Mouse (Mus musculus): ENCODE results near the gene Gm4756. TPM values are rescaled to one million over a fixed set of nuclear protein-coding genes. Genes with fewer than 3 reads are reported as not detected.
"Not testable (repeated sequence)": the region's sequence is repeated elsewhere in the genome, so short reads cannot be mapped to it uniquely, and the experiment has no call there.

Gm4756 gene
- polyA plus RNA-seq (2012; rRNA removed), result 0.23 TPM in 1 of 2 replicates, not detected in the other

DNA sequence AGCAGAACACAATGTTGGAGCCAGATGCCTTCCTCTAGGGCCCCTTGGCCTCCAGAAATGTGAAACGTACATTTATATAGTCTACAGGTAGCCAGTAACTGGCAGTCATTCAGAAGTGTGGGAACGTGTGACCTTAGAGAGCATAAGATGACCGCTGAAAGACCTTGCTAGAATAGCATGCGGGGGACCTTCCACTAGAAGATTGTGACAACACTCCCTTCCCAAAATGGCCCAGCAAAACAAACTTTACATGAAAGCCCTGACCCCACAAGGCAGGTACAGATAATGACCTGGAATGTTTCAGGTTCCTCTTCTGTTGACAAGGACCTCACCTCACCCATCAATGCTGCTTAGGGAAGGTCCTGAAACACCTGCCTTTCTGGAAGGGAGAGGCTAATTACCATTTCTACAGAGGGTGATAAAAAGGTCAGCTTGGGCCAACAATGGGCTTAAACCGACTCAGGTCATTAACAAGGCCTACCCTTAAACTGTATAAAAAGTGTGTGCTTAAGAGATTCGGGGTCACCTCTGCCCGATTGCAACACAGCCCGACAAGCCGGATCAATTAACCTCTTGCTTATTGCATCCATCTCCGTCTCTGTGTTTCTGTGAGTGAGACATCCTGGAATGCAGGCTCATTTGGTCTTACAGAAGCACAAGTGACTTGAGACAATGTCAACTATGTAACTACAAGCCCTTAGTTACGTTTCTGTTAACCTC is at the start of gene Gm4756:
TSS of gene Gm4756 (minus strand) at position 51 of the 720 bp plus-strand sequence.
- Histone ChIP-seq H3K36me3 (ENCODE audit: control insufficient read depth, insufficient read depth, low read length) (no peaks in the 10 kb centered on the region), H3K4me1 (replicated peaks; ENCODE audit: control insufficient read depth, insufficient read depth, low read length) (no peaks in the 10 kb centered on the region), H3K4me3 (ENCODE audit: control insufficient read depth, insufficient read depth, low read length) (no peak within 1 kb of the TSS), H3K27me3 (ENCODE audit: control insufficient read depth, insufficient read depth, low read length) (no peaks in the 10 kb centered on the region), H3K27ac (ENCODE audit: control insufficient read depth, insufficient read depth, low read length) (no peak within 1 kb of the TSS)
- TF ChIP-seq POLR2A (IDR thresholded peaks at IDR 0.05; ENCODE audit: control insufficient read depth, extremely low read depth, insufficient read depth, low read length, poor library complexity) (no peak), CTCF (IDR thresholded peaks at IDR 0.05; ENCODE audit: borderline replicate concordance, control insufficient read depth, extremely low read depth, insufficient read depth, low read length, poor library complexity) (no peak)
- DNase-seq, result no peak
- WGBS, result 96% methylated on average over 11 of the region's 11 CpGs

DNA sequence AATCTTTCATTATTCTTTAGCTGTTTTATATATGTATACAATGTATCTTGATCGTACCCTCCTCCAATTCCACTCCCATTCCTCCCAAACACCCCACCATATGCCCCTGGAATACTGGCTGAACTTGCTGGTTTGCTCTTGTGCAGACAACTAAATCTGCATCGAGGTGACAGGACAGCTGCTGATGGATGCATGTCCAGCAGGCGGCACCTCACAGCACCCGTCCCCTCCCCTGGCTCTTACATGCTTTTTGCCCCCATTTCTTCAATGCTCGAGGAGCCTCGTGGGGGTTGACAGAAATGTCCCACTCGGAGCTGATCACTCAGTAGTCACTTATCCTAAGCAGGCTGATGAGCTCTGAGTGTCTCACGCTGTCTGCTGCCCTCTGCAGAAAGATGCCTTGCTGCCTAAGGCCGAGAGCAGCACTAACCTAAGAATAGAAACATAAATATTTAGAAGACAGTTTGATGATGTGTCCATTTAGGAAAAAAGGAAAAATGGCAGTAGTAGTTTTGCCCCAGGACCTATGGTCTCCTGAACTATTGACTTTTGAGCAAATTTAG is 45.5 kb upstream of the Gm4756 start:
- Histone ChIP-seq H3K4me1 (replicated peaks; ENCODE audit: control insufficient read depth, insufficient read depth, low read length) (no peaks in the 10 kb centered on the region), H3K4me3 (ENCODE audit: control insufficient read depth, insufficient read depth, low read length) (no peak overlapping the region), H3K36me3 (ENCODE audit: control insufficient read depth, insufficient read depth, low read length) (no peaks in the 10 kb centered on the region), H3K27me3 (ENCODE audit: control insufficient read depth, insufficient read depth, low read length) (no peaks in the 10 kb centered on the region), H3K27ac (ENCODE audit: control insufficient read depth, insufficient read depth, low read length) (no peak overlapping the region)
- 59% methylated on average over 9 of the region's 9 CpGs for WGBS
- TF ChIP-seq CTCF (IDR thresholded peaks at IDR 0.05; ENCODE audit: borderline replicate concordance, control insufficient read depth, extremely low read depth, insufficient read depth, low read length, poor library complexity), result no peak
- TF ChIP-seq POLR2A (IDR thresholded peaks at IDR 0.05; ENCODE audit: control insufficient read depth, extremely low read depth, insufficient read depth, low read length, poor library complexity), result no peak
- DNase-seq, result no peak

DNA sequence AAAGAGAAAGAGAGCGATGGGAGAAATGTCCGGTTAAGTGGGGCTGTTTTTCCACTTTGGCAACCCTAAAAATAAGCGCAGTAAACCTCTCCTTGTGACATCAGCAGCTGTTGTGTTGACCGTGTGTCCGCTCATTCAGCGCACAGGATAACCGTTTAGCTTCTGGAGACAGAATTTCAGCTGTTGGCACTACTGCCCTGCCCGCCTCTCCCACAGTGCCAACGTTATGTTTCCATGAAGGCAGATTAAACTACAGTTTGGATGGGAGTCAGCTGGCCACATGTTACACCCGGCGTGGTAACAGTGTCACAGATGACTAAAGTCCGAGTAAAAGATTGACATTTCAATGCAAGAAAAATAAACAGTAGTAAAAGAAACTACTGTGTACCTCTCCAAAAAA is 45.0 kb upstream of the Gm4756 start:
- Histone ChIP-seq H3K36me3 (ENCODE audit: control insufficient read depth, insufficient read depth, low read length) (no peaks in the 10 kb centered on the region), H3K4me1 (replicated peaks; ENCODE audit: control insufficient read depth, insufficient read depth, low read length) (no peaks in the 10 kb centered on the region), H3K4me3 (ENCODE audit: control insufficient read depth, insufficient read depth, low read length) (no peak overlapping the region), H3K27me3 (ENCODE audit: control insufficient read depth, insufficient read depth, low read length) (no peaks in the 10 kb centered on the region), H3K27ac (ENCODE audit: control insufficient read depth, insufficient read depth, low read length) (no peak overlapping the region)
- DNase-seq, result no peak
- TF ChIP-seq CTCF (IDR thresholded peaks at IDR 0.05; ENCODE audit: borderline replicate concordance, control insufficient read depth, extremely low read depth, insufficient read depth, low read length, poor library complexity), result no peak
- TF ChIP-seq POLR2A (IDR thresholded peaks at IDR 0.05; ENCODE audit: control insufficient read depth, extremely low read depth, insufficient read depth, low read length, poor library complexity), result no peak
- WGBS, result 84% methylated on average over 12 of the region's 12 CpGs

DNA sequence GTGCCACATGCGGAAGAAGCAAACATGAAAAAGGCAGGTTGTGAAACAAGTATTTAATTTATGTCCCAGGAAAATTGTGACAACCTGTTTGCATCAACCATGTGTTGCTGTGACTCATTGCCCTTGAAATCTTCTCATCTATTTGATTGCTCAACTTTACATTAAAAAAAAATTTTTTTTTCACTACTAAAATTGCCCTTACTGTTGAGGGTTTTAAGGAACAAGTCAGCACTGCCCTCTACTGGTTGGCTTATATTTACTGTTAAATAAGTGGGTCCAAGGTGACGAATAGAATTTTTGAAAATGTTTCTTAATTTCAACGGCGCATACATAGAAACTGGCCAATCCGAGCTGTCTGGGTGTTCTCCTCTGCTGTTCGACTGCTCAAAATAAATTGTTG is 44.4 kb upstream of the Gm4756 start:
- TF ChIP-seq CTCF (IDR thresholded peaks at IDR 0.05; ENCODE audit: borderline replicate concordance, control insufficient read depth, extremely low read depth, insufficient read depth, low read length, poor library complexity), result no peak
- TF ChIP-seq POLR2A (IDR thresholded peaks at IDR 0.05; ENCODE audit: control insufficient read depth, extremely low read depth, insufficient read depth, low read length, poor library complexity), result no peak
- Histone ChIP-seq H3K27me3 (ENCODE audit: control insufficient read depth, insufficient read depth, low read length) (no peaks in the 10 kb centered on the region), H3K4me1 (replicated peaks; ENCODE audit: control insufficient read depth, insufficient read depth, low read length) (no peaks in the 10 kb centered on the region), H3K36me3 (ENCODE audit: control insufficient read depth, insufficient read depth, low read length) (no peaks in the 10 kb centered on the region), H3K27ac (ENCODE audit: control insufficient read depth, insufficient read depth, low read length) (no peak overlapping the region), H3K4me3 (ENCODE audit: control insufficient read depth, insufficient read depth, low read length) (no peak overlapping the region)
- DNase-seq, result peak; percentile 7
- WGBS, result 29% methylated on average over 6 of the region's 6 CpGs

DNA sequence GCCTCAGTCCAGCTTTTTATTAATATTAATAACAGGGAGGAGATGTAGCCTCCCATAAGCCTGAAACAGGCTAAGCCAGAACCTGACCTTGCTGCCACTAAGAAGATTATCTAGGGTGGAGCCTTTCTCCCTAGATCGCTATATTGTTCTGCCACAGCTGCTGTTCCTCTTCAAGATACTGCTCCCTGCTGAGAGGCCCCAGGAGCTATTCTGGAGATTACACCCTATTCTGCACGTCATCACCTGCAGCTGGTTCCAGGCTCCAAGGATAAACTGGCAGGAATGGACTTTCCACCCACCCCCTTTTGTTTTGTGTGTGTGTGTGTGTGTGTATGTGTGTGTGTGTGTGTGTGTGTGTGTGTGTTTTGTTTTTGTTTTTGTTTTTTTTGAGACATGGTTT is 38.8 kb upstream of the Gm4756 start:
- not testable (repeated sequence) for H3K36me3 ChIP-seq (ENCODE audit: control insufficient read depth, insufficient read depth, low read length); DNase-seq; H3K27ac ChIP-seq (ENCODE audit: control insufficient read depth, insufficient read depth, low read length); H3K27me3 ChIP-seq (ENCODE audit: control insufficient read depth, insufficient read depth, low read length); H3K4me3 ChIP-seq (ENCODE audit: control insufficient read depth, insufficient read depth, low read length); H3K4me1 ChIP-seq (replicated peaks; ENCODE audit: control insufficient read depth, insufficient read depth, low read length)
- WGBS, result 94% methylated on average over 2 of the region's 2 CpGs

GRCm38 (mm10) chr12:72687741-72688140 is 38.3 kb upstream of the Gm4756 start:
- not testable (repeated sequence) for H3K4me1 ChIP-seq (replicated peaks; ENCODE audit: control insufficient read depth, insufficient read depth, low read length); H3K36me3 ChIP-seq (ENCODE audit: control insufficient read depth, insufficient read depth, low read length); H3K27ac ChIP-seq (ENCODE audit: control insufficient read depth, insufficient read depth, low read length); H3K4me3 ChIP-seq (ENCODE audit: control insufficient read depth, insufficient read depth, low read length); H3K27me3 ChIP-seq (ENCODE audit: control insufficient read depth, insufficient read depth, low read length); DNase-seq
- WGBS, result 80% methylated on average over 6 of the region's 6 CpGs

- H3K4me1 ChIP-seq (replicated peaks; ENCODE audit: control insufficient read depth, insufficient read depth, low read length); H3K27ac ChIP-seq (ENCODE audit: control insufficient read depth, insufficient read depth, low read length); DNase-seq; H3K36me3 ChIP-seq (ENCODE audit: control insufficient read depth, insufficient read depth, low read length); H3K4me3 ChIP-seq (ENCODE audit: control insufficient read depth, insufficient read depth, low read length); H3K27me3 ChIP-seq (ENCODE audit: control insufficient read depth, insufficient read depth, low read length): not testable (repeated sequence)
- WGBS, result 91% methylated on average over 4 of the region's 4 CpGs
Measured at GRCm38 (mm10) chr12:72686566-72686965, 37.1 kb upstream of the Gm4756 start.
